Mouse (Mus musculus): ENCODE measurements at regions not wholly inside any gene's neighbourhood (a gene's known extent, or its start where the extent isn't known, plus 50 kb on each side); places are given as distances from the start of the nearest gene placed in this dataset.

DNA sequence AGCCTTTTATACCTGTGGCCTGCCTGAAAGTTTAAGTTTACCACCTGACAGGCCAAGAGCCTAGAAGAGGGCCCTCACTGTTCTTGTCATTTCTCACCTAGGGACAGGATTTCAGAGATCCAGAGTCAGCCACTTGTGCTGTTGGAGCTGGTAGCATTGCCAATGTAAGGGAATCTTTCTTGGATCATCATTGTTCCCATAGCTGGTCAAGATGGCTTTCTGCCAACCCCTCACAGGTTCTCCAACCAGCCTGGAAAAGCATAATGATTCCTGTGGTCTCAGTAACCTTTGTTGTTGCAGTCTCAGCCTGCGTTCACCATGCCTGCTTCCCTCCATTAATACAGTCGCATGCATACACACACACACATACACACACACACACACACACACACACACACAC, 67.1 kb upstream of the Nxpe4 start:
- TF ChIP-seq POLR2A (IDR thresholded peaks at IDR 0.05; ENCODE audit: extremely low read depth, insufficient read depth, low read length) (no peak), CTCF (IDR thresholded peaks at IDR 0.05; ENCODE audit: low read depth, low read length) (no peak)

Data from liver, adult 2 months (tissue).